Mouse (Mus musculus) ES-CJ7 (cell line): Measurements from ENCODE around the gene Svs5.
A peak's percentile ranks its signal among the peaks of the same experiment; 100 is the strongest.

Experiments
- DNase-seq: peaks from one replicate; pipeline ENCODE4 v3.0.0; 2011; ENCODE audit warnings: low read depth, low spot score

The Svs5 gene

DNA sequence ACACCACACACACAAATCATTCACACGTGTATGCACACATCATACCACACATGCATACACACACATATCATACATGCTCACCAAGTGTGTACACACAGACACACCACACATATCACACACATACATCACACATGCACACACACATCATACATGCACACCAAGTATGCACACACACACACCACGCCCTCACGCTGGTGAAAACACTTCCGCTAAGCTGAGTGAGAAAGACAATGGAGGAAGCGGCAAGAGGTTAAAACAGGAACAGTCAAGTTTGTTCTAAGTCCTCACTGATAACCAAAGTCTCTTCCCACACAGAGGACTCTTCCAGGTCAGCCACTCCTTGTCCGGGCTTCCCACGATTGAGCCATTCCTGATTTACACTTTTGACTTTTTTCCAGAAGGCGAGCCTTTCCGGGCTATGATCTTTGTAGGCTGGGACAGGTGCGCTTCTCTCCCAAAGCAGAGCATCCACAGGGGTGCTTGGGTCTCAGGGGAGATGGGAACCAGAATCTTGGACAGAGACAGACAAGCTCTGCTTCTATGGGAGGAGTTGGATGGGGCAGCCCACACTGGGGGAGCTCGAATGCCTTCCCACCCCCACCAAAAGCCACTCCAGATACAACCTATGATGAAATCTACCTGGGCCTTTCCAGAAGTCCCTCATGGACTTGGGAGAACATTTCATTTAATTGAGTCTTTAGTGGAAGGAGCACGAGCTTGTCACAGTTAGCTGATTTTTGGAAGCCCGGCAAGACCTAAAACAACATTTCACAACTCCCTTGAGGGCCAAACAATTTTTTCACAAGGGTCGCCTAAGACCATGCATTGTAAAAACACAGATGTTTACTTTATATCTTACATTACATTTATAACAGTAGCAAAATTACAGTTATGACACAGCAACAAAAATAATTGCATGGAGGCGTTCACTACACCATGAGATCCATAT lies 45.2 kb downstream of the Svs5 start:
- no peak for DNase-seq

DNA sequence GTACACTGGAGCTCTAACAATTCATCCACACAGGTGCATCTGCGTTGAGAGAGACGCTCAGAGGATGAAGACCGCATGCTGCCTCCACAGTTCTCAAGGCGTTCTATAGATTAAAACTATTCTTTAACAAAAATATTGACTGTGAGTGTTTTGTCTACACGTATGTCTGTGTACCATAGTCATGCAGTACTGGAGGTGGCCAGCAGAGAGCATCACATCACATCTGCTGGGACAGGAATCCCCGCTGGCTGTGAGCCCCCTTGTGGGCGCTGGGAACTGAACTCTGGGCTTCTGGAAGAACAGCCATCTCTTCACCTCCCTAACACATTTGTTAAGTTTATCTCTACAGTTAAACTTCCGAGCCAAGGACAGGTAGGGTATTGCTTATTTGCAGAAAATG lies 49.2 kb downstream of the Svs5 start:
- DNase-seq: peak; percentile 91

DNA sequence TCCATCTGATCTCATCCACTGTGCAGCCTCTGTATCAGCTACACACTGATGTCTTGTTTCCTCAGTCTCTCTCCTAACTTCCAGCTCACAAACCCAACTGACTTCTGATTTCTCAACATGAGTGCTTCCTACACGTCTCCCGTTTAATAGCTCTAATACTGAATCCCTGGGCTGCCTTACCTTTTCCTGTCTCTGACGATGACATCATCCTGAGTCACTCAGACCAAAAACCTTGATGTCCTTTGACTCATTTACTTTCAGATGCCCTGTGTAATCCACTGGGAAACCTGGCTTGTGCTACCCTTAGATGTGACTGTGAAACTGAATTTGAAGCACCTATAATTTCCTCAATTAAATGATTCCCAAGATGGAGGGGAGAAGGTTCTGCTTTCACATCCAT lies 50.4 kb downstream of the Svs5 start:
- no peak for DNase-seq
